Mouse (Mus musculus) urinary bladder, adult 18-20 months (tissue): ENCODE data around the gene Tppp.
"Not testable (repeated sequence)": the region's sequence is repeated elsewhere in the genome, so short reads cannot be mapped to it uniquely, and the experiment has no call there.

Source experiments
- DNase-seq, 2 experiments: peaks; one replicate each; pipeline ENCODE4 v3.0.0; 2022; ENCODE audit warnings: low spot score in 2 of 2, mixed read lengths in 2 of 2

Tppp gene

DNA sequence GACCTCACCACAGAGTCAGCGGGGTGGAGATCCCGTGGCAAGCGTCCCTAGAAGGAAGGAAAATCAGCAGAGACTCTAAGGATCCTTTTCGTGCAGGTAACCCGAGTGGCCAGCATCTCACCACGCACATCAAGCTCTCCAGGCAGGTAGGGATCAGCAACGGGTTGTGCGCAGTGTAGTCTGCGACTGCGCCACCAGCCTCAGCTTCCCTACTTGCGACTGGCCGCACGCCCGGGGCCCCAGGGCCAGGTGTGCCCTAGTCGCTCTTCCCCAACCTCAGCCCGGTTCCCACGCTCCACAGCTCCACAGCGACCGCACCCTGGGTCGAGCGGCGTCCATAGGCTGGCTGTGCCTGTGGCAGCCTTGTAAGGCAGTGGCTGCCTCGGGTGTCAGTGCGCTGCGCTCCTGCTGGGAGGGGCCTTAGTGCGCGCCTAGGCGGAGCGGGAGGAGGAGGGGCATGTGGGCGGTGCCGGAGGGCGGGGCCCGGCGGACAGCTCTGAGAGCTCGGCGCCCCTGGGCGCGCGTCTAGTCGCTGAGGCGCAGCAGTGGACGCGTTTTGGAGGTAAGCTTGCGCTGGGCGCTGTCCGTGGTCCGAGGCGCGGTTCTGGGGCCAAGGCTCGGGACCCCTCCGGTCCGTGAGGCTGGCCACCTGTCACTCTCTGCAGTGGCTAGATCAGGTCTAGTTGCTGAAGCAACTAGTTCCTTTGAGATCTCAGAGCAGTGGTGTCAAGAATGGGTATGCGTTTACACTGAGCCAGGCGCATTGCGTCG is at the start of gene Tppp:
Gene Tppp, plus strand, starts transcription at position 460 of the 771 bp plus-strand sequence.
- peak; percentile 95 for DNase-seq

DNA sequence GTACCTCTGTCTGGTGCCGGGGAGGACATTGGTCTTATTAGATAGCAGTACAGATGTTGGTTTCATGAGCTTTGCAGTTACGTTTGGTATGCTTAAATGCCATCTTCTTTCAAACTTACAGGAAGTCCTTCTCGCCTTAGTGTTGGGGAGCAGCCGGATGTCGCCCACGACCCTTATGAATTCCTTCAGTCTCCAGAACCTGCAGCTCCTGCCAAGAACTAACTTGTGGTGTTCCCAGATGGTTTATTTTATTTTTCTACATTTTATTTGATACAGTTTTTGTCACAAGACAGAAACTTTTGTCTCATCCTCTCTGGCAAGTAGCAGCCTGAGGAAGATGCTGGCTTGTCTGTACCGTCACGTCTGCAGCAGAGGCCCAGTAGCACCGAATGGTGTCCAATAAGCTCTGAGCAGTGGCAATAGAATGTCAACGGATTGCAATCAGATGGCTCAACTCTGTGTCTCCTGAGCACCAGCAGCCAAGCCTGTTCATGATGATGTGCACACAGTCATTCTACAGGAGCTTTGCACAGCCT is 49.0 kb upstream of the Tppp start:
- DNase-seq = no peak

DNA sequence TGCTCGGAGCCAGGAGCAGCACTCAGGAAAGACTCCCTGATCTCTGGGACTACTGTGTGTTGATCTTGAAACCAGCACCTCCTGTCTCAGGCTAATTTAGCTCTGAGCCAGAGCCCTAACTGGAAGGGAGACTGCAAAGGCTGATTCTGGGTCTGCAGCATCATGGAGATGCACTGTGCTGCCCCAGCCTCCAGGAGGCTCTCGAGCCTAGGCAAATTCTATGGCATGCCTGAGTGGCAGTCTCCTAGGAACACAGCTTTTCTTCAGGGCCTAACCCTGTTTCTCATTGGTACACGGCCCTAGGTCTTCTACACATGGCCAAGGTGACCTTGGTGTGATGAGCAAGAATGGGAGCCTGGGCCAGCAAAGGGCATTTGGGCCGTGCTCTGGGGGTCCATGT is 48.0 kb upstream of the Tppp start:
- DNase-seq = no peak

DNA sequence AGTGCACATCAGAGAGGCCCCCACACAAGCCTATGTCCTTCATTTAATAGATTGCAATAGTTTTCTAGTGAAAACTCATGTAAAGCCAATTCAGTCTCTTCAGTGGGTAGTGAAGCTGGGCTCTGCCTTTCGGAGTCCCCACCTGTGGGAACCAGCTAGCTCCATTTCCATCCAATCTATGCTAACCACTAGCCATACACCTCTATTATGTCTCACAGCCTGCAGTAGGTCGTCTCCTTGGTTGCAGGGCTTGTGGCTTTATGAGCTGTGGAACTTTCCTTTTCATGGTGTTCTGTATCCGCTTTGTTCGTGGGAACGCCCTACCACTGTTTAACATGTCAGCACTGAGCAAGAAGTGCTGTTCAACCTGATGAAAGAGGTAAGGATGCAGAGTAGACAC is 45.7 kb upstream of the Tppp start, which contains the start of gene Zdhhc11:
Gene Zdhhc11, plus strand, starts transcription at position 301 of the 400 bp plus-strand sequence.
- DNase-seq = no peak

DNA sequence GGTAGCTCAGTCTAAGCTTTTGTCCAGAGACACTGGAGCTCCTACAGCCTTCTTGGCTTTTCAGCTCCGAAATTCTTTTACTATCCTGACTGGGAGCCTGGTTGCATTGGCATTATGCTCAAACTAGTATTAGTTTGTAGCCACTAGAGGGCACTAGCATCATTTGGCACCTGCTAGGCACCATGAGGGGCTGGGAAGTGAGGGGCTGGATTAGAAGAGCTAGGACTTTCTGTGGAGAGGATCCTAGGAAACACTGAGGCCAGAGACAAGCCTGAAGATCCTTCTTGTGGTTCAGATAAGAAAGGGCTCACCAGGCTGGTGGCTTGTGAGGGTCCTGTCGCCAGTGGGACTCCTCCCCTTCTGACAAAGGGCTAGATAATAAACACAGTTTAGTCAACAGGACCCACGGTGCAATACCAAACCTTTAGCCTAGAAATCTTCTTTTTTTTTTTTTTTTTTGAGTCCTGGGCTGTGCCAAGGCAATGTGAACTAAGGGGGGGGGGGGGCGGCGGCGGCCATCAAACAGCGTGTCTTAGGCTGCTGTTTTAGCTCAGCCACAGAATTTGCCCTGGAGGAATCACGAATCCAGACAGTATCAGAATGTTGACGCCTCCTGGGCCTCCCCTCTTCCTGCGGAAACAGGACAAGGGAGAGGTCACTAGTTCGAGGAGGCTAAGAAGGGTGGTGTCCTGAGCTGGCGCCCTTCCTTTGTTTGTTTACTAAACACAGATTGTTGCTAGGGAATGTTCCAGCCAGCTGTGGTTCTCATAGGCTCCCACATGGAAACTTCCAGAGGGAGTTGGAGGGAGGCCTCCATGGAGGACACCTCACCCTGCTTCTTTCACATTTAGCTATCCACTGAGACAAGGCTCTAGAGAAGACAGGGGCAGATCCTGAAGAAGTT is 38.4 kb upstream of the Tppp start:
- peak; percentile 49 to 79 for DNase-seq

DNA sequence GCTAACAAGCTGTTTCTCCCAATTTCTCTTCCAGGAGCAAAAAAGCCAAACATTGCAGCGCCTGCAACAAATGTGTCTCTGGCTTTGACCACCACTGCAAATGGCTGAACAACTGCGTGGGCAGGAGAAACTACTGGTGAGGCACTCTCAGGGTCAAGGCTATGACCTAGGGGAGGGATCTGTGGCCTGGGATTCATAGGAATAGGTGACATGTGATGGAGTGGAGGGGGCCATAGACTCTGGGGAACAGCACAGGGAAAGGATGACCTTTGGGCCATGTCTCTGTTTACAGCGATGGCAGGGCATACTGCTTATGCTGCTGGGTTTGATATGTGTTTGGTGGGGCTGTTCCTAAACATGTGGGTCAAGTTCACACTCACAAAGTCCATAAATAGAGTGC is 34.7 kb upstream of the Tppp start:
- no peak for DNase-seq

DNA sequence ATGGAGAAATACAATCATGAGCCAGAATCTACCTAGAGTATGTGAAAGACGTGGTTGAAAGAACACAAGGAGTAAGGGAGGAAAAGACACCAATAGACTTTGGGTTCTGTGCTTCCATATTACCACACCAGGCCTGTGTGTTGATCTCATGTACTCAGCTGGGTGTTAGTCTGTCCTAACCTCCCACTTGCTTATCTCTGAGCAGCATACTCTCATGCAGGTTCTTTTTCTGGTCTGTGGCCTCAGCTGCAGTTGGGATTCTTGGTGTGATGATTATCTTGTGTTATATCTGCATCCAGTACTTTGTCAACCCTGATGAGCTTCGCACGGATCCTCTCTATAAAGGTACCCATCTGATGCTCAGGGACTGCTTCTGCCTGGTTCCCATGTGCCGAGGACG is 32.3 kb upstream of the Tppp start:
- DNase-seq = no peak

DNA sequence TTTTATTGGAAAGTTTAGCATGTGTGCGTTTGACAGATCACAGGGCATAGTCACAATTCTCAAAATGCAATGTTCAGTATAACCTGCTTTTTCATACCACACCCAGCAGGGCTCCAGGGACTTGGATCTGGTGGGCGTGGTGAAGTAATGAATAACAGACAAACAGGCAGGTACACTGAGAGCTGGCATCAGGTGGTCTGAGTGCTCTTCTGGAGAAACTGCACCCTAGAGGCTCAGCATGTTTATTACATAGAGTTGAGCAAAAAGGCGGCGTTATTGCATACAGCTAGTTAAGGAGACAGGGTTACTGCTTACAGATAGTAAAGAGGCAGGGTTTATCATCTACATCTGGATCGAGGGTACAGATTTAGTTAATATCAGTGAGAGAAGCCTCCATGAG is 18.9 kb upstream of the Tppp start:
- DNase-seq = no peak

DNA sequence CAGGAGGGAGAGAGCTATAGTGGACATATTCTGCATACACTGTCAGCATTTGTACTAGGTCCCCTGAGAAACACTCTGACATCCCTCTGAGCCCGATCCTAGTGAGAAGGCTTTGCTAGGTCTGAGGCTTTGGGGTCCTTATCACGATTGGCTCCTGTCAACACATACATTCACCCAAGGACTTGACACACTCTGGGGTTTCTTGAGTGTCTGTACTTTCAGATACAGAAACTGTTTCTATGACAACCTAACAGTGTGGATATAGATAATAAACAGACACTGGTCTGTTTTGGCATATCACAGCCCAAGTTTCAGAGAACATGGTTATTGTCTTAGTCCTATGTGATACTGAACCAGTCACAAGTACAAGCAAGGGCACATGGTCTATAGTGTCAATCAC is 18.4 kb upstream of the Tppp start:
- DNase-seq = no peak

DNA sequence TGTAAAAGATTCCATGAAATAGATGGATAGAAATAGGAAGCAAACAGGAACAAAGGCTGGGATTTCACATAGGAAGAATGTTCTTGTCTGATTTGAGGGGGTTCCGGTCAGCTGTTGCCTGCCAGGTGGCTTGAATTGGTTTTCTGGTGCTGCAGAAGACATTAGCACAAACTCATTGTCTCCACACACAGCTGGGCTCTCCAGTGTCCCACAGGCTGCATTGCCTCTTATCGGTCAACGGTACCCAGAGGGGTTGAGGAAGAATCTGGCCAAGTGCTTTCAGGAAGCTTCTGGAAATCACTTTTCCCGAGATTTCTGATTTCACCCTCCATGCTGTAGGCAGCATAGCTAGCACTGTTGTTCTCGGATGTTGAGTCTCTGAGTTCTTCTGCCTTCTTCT is 17.9 kb upstream of the Tppp start:
- DNase-seq = no peak

DNA sequence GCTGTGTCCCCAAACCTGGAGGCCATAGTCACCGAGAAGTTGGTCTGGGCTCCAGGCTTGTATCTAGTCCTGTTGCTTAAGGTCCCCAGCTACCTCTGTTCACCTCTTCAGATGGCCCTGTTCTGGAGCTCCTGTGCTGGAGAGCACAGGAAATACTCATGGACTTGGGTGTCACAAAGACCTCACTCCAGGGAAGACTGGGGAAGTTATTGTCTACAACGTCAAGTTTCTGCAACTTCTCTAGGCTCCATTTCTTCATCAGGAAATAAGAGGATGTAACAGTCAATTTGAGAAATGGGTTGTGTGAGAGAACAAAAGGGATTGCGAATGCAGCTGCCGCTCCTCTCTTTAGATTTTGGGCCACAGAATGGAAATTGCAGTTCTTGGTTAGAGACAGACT is 12.8 kb upstream of the Tppp start:
- DNase-seq = no peak

DNA sequence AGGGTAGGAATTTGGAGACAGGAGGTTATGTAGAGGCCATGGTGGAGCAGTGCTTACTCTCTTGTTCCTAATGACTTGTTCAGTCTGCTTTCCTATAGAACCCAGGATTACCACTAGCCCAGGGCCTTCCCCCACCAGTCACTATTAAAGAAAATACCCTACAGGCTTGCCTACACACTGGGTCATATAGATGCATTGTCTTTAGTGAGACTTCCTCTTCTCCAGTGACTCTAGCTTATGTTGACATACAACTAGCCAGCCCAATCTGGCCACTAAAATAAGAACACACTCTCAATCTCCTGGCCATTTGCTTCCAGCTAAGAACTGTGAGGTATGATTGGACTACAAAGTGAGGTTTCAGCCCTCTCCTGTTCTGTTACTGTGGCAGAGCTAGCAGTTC is 8.7 kb upstream of the Tppp start:
- DNase-seq = no peak

DNA sequence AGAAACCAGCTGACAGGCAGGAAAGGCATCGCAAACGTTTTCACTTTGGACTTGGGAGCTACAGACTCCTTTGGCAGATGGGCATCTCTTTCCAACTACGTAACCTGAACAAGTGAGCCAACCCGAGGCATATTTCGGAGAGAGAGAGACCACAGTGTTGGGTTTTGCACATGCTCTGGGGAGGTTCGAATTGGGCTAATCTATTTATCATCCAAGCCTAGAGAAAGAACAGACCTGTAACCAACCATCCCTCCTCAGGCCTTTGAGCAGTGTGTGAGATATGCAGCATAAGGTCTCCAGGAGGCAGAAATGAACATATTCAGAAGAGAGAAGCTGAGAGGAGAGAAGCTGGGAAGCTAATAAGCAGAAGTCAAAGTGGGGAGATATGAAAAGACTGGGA is 8.2 kb upstream of the Tppp start:
- DNase-seq = no peak

DNA sequence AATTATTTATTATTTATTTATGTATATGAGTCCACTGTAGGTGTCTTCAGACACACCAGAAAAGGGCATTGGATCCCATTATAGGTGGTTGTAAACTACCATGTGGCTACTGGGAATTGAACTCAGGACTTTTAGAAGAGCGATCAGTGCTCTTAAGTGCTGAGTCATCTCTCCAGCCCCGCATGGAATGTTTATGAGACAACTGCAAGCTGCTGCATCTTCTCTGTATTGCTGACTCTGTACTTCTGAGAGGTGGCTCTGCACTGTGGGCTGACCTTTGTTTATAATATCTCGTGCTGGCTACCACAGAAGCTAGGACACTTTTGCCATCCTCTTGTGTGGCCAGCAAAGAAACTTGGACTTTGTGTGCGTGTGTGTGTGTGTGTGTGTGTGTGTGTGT is 7.7 kb upstream of the Tppp start:
- no peak for DNase-seq

DNA sequence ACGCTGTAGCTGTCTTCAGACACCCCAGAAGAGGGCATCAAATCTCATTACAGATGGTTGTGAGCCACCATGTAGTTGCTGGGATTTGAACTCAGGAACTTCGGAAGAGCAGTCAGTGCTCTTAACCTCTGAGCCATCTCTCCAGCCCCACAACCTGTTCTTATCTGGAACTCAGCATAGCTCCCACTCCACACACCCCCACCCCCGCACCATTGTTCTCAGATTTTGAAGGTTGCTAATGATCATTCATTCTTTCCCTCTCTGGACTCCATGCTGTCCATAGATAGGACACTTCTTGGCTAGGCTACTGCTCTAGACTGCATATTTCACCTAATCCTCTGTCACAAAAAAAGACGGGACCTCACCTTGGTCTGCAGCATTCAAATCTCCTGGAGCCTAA is 2.3 kb upstream of the Tppp start:
- DNase-seq = not testable (repeated sequence)

DNA sequence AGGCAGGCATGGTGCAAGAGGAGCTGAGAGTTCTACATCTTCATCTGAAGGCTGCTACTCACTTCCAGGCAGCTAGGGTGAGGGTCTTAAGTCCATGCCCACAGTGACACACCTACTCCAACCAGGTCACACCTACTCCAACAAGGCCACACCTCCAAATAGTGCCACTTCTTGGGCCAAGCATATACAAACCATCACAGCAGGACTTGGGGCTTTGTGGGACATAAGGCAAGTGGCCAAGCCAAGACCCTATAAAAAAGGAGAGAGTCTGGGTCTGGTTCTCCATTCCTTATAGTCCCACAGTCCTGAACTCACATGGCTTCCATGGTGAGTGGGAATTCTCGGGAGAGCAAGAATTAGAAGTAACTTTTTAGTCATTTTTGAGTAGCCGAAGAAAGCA is 991 bp upstream of the Tppp start:
- not testable (repeated sequence) for DNase-seq

DNA sequence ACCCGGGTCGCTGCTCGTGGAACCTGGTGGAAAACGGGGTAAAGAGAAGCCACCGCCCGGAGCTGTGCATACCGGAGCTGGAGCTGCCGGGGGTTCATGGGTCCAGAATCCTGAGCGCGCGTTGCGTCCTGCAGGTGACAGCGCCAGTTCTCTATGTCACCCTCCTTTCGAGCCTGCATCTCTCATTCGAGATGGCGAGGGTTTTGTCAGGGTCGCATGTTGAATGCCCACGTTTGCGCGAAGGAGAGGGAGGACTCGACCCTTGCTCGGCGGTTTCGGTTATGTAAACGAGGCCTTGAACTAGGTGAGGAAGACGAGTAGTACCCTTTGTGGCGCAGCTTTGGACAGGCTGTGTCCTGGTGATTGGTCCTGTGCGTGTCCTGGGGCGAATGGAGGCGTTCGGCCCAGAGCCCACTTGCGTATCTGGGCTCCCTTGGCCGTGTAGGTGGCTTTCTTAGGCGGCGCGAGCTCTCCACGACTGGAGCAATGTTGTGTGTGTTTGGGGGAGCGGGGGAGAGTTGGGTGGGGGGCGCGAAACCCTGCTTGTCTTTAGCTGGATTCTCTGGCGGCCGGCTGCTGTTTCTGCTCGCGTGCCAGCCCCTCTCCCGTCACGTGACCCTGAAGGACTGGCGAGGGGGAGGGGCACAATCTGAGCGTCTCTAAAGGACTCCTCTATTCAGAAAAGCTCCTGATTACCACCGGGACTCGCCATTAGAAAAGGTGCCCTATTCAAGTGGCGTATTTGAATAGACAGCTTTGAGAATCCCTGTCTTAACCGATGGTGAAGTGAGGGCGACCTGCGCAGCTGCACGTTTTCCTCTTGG is 796 bp downstream of the Tppp start:
- peak; percentile 51 to 62 for DNase-seq

DNA sequence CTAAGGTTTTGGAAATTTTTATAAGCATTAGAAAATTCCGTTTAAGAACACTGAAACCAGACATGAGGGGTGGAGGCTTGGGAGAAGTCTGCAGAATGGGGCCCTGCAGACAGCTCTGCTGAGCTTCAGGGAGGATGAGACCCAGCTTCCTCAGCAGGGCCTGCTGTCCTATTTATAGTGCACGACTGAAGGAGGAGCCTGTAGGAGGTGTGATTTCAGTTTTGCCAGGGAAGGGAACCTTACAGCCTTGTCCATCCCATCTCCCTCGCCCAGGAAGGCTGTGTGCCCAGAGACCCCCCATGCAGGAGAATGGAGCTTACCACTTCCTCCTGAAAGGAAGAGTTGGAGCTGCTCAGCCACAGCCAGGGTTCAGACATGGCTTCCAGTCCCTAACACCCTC is 1.5 kb downstream of the Tppp start:
- no peak for DNase-seq

DNA sequence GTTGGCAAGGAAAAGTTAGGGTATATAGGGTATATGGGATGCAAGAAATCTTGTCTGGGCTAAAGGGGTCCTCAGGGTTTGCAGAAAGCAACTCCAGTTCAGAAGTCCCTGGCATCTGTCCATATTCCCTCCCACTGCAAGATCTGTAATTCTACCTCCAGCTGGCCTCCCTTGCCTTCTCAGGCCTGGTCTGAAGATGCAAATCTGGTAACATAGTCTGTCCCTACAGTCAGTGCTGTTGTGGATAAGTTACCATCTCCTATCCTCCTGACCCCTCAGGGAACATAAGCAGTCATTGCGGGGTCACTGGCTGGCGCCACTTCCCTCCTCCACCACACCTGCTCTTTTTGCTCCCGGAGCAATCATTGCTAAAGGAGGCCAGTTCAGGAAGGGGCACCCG is 6.7 kb downstream of the Tppp start:
- no peak for DNase-seq

DNA sequence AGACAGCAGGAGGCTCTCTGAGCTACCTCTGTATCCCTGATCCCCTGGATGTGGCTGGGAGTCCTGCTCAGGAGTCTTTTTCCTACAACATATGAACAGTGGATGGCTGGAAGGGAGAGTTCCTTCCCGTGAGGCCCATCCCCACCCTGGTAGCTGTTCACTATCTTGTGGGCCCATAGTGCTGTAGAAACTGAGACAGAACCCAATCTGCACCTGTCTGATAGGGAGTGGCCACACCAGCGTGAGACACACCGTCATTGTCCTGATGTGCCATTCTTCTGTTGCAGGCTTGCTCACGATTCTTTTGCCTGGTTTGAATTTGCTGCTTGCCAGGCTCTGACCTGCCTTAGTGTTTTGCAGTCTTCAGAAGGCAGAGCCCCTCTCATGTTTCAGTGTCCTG is 8.2 kb downstream of the Tppp start:
- DNase-seq = no peak

DNA sequence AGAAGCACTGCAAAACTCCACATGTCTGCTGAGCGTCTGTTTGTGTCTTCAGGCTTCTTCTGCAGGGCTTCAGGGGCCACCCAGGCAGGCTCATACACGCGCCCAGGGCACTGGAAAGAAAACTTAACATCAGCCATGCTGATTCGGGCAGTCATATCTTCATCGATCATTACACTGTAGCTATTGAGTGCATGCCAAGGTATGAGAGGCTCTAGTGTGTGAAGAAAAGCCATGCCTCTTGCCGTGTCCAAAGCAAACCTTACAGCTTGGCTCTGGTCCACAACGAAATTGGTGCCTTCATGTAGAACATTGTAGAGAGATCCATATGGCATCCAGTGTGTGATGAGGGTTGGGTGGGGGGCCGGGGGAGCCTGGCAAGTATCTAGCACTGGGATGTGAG is 9.8 kb downstream of the Tppp start:
- not testable (repeated sequence) for DNase-seq
